Mouse (Mus musculus) spleen, postnatal 4 days (tissue): ENCODE results near the gene Omd.

ENCODE experiments used
- DNase-seq, 2 experiments: peaks; one replicate each; pipeline ENCODE4 v3.0.0; 2022; ENCODE audit warnings: low spot score in 2 of 2

Omd gene

GRCm38 (mm10) chr13:49608589-49609322, 26.5 kb downstream of the Omd start:
- DNase-seq: no peak

- no peak for DNase-seq
Observed at GRCm38 (mm10) chr13:49617021-49617420, 34.8 kb downstream of the Omd start.

GRCm38 (mm10) chr13:49618365-49618764, 36.1 kb downstream of the Omd start:
- no peak for DNase-seq

DNA sequence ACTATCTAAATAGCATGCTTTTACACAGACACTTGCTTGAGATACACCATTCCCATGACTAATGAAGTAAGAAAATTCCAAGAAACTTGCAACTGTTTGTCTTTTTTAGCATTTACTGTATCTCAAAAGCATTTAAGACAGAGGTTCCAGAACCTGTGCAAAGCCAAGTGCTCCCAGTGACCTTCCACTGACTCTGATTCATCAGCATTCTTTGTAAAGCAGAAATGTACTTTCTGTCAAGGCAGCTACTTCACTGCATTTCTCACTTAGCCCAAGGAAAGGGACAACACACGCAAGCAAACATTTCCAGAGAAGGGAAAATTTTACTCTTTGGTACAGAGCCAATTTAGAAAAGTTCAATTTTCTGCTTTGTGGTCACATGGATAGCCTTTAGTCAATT, 41.0 kb downstream of the Omd start:
- no peak for DNase-seq

DNA sequence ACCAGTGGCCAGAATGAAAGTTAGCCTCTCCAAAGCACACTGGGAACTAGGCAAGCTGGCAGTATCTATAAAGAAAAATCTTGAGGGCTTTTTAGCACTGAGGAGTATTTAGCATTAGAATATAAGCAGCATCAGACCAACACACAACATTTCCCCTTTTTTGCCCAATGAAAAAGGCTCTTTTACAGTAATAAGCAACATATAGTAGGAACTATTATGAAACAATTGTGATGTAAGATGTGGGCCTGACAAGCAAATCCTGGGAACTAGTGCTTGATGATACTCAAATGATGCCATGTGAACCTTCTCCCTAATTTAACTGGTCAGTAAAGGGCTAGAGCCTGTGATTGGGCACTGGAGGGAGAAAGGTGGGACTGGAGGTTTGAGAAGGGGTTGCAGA, 45.9 kb downstream of the Omd start:
- no peak for DNase-seq

- DNase-seq: no peak
Observed at GRCm38 (mm10) chr13:49629076-49629475, 46.8 kb downstream of the Omd start.

DNA sequence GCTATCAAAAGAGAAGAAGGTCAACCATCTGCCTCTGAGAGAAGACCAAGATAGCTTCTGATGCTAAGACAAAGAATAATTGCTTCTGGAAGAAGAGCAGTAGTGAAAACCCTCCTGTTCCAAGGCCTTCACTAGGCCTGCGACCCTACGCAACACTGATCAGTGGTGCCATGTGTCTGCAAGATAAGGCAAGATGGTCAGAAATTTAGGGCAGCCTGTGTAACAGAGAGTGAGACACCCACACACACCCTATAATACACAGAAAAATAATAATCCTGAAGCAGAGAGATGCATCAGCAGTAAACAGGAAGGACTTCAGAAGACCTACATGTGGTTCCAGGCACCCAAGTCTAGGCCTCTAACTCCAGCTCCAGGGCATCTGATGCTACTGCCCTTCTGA, 57.7 kb downstream of the Omd start:
- DNase-seq: no peak
